Mouse (Mus musculus) spleen, adult 2 months (tissue): Measurements from ENCODE around the gene Camta1.

Experiments used
- CTCF ChIP-seq: fragments of 200-500 bp; IDR thresholded peaks from 2 replicates; pipeline ENCODE4 v1.5.1; 2011; ENCODE audit warnings: mild to moderate bottlenecking, inconsistent platforms; ENCODE audit not compliant: insufficient read depth, insufficient read length, insufficient replicate concordance; ENCODE audit errors: extremely low read depth
- POLR2A ChIP-seq: fragments of 200-500 bp; IDR thresholded peaks from 2 replicates; pipeline ENCODE4 v1.6.1; 2011; ENCODE audit warnings: low read depth, low read length, inconsistent platforms

DNA sequence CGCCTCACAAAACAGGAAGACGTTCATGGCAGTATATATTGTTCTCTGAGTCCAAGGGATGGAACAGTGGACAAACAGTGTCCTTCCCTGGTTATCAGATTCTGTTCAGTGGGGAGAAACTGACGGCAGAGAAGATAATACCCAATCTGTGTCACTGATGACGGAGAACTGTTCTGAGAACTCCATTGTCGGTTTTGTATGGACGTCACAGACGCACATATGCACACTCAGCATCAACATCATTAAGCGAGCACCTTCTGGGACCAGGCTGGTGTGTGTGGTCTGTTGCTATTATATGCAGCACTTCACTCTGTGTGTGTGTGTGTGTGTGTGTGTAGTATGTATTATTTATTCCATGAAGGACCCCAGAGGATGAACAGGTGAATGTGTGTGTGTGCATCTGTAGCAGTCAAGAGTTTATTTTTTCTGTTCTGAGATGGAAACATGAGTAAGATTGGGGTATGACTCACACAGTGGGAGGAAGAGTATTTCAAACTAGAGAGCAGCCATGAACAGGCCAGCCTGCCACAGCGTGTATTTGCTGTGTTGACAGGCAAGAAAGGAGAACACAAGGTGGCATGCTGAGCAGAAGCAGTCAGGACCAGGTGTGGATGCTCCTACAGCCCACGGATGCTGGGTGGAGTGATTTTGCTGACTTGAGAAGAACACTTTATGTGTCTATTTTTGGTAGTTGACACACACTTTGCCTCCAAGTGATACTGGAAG lies 946.3 kb downstream of the Camta1 start:
- TF ChIP-seq CTCF (no peak), POLR2A (no peak)
